Mouse (Mus musculus) testis, adult 2 months (tissue): ENCODE results near the gene Sdc1.

ENCODE experiments used
- CTCF ChIP-seq: fragments of 200-500 bp; IDR thresholded peaks from 2 replicates; pipeline ENCODE4 v1.5.1; 2012; ENCODE audit warnings: low read depth, mild to moderate bottlenecking, inconsistent platforms, low read length, moderate library complexity; ENCODE audit not compliant: control insufficient read depth, insufficient read depth, insufficient replicate concordance
- POLR2A ChIP-seq: fragments of 200-500 bp; IDR thresholded peaks from 2 replicates; pipeline ENCODE4 v1.6.1; 2012; ENCODE audit warnings: low read depth, mild to moderate bottlenecking, inconsistent platforms, low read length, moderate library complexity; ENCODE audit not compliant: control insufficient read depth

GRCm38 (mm10) chr12:8776206-8776605, 5.1 kb downstream of the Sdc1 start:
- TF ChIP-seq CTCF, result no peak
- TF ChIP-seq POLR2A, result no peak
